Mouse (Mus musculus): ENCODE data around the gene Sox6. TPM values are rescaled to one million over a fixed set of nuclear protein-coding genes. Genes with fewer than 3 reads are reported as not detected.

Gene Sox6
- polyA plus RNA-seq, 1 experiment from 2014 or later, result 51.2 TPM

- no peak overlapping the region for H3K9ac ChIP-seq (replicated peaks; ENCODE audit: low read depth, low read length)
- H3K4me2 ChIP-seq (ENCODE audit: low read depth, low read length), result no peak overlapping the region
- WGBS, result 91% methylated on average over 4 of the region's 4 CpGs
- no peaks in the 10 kb centered on the region for H3K4me1 ChIP-seq (ENCODE audit: control insufficient read depth, insufficient read depth, low read length)
- no peaks in the 10 kb centered on the region for H3K9me3 ChIP-seq (ENCODE audit: control insufficient read depth, low read length)
- no peaks in the 10 kb centered on the region for H3K36me3 ChIP-seq (ENCODE audit: control insufficient read depth, insufficient read depth, low read length)
- no peak overlapping the region for H3K27ac ChIP-seq (ENCODE audit: low read depth, low read length)
- H3K4me3 ChIP-seq (ENCODE audit: low read depth, low read length), result no peak overlapping the region
- no peaks in the 10 kb centered on the region for H3K27me3 ChIP-seq (ENCODE audit: control insufficient read depth, insufficient read depth, low read length)
- ATAC-seq (ENCODE audit: low read depth), result no peak
These were observed 492.8 kb downstream of the Sox6 start for GRCm38 (mm10) chr7:115545585-115546374.

- H3K4me1 ChIP-seq (ENCODE audit: control insufficient read depth, insufficient read depth, low read length), result no peaks in the 10 kb centered on the region
- H3K4me3 ChIP-seq (ENCODE audit: low read depth, low read length), result no peak overlapping the region
- H3K9me3 ChIP-seq (ENCODE audit: control insufficient read depth, low read length), result no peaks in the 10 kb centered on the region
- H3K4me2 ChIP-seq (ENCODE audit: low read depth, low read length), result no peak overlapping the region
- ATAC-seq (ENCODE audit: low read depth), result no peak
- H3K9ac ChIP-seq (replicated peaks; ENCODE audit: low read depth, low read length), result no peak overlapping the region
- H3K36me3 ChIP-seq (ENCODE audit: control insufficient read depth, insufficient read depth, low read length), result no peaks in the 10 kb centered on the region
- H3K27ac ChIP-seq (ENCODE audit: low read depth, low read length), result no peak overlapping the region
- WGBS, result 68% methylated on average over 4 of the region's 4 CpGs
- H3K27me3 ChIP-seq (ENCODE audit: control insufficient read depth, insufficient read depth, low read length), result no peaks in the 10 kb centered on the region
These were observed 495.0 kb downstream of the Sox6 start for GRCm38 (mm10) chr7:115543596-115543995.

GRCm38 (mm10) chr7:115540261-115540660 is 498.3 kb downstream of the Sox6 start:
- no peaks in the 10 kb centered on the region for H3K27me3 ChIP-seq (ENCODE audit: control insufficient read depth, insufficient read depth, low read length)

GRCm38 (mm10) chr7:115539003-115539402 is 499.6 kb downstream of the Sox6 start:
- Histone ChIP-seq H3K4me3 (ENCODE audit: low read depth, low read length) (no peak overlapping the region), H3K27me3 (ENCODE audit: control insufficient read depth, insufficient read depth, low read length) (no peaks in the 10 kb centered on the region), H3K9me3 (ENCODE audit: control insufficient read depth, low read length) (no peaks in the 10 kb centered on the region), H3K4me2 (ENCODE audit: low read depth, low read length) (no peak overlapping the region), H3K27ac (ENCODE audit: low read depth, low read length) (no peak overlapping the region), H3K36me3 (ENCODE audit: control insufficient read depth, insufficient read depth, low read length) (no peaks in the 10 kb centered on the region), H3K4me1 (ENCODE audit: control insufficient read depth, insufficient read depth, low read length) (peaks cover 3% of the 10 kb centered on the region; the same call in 1 of the 2 replicates), H3K9ac (replicated peaks; ENCODE audit: low read depth, low read length) (no peak overlapping the region)
- WGBS, result 84% methylated on average over 9 of the region's 9 CpGs
- no peak for ATAC-seq (ENCODE audit: low read depth)

More at GRCm38 (mm10) chr7:115540261-115540660, 498.3 kb downstream of the Sox6 start:
- Histone ChIP-seq H3K27ac (ENCODE audit: low read depth, low read length) (no peak overlapping the region), H3K4me1 (ENCODE audit: control insufficient read depth, insufficient read depth, low read length) (peaks cover 3% of the 10 kb centered on the region; the same call in 1 of the 2 replicates), H3K4me2 (ENCODE audit: low read depth, low read length) (no peak overlapping the region), H3K9ac (replicated peaks; ENCODE audit: low read depth, low read length) (no peak overlapping the region), H3K4me3 (ENCODE audit: low read depth, low read length) (no peak overlapping the region), H3K36me3 (ENCODE audit: control insufficient read depth, insufficient read depth, low read length) (no peaks in the 10 kb centered on the region), H3K9me3 (ENCODE audit: control insufficient read depth, low read length) (no peaks in the 10 kb centered on the region)
- no peak for ATAC-seq (ENCODE audit: low read depth)
- 64% methylated on average over 2 of the region's 2 CpGs for WGBS

GRCm38 (mm10) chr7:115537636-115538035 is 501.0 kb downstream of the Sox6 start:
- Histone ChIP-seq H3K36me3 (ENCODE audit: control insufficient read depth, insufficient read depth, low read length) (no peaks in the 10 kb centered on the region), H3K4me2 (ENCODE audit: low read depth, low read length) (no peak overlapping the region), H3K27me3 (ENCODE audit: control insufficient read depth, insufficient read depth, low read length) (no peaks in the 10 kb centered on the region), H3K4me1 (ENCODE audit: control insufficient read depth, insufficient read depth, low read length) (peaks cover 3% of the 10 kb centered on the region; the same call in 1 of the 2 replicates), H3K9me3 (ENCODE audit: control insufficient read depth, low read length) (no peaks in the 10 kb centered on the region), H3K4me3 (ENCODE audit: low read depth, low read length) (no peak overlapping the region), H3K9ac (replicated peaks; ENCODE audit: low read depth, low read length) (no peak overlapping the region), H3K27ac (ENCODE audit: low read depth, low read length) (no peak overlapping the region)
- no peak for ATAC-seq (ENCODE audit: low read depth)
- WGBS, result 59% methylated on average over 3 of the region's 3 CpGs

- Histone ChIP-seq H3K4me3 (ENCODE audit: low read depth, low read length) (no peak overlapping the region), H3K9ac (replicated peaks; ENCODE audit: low read depth, low read length) (no peak overlapping the region), H3K36me3 (ENCODE audit: control insufficient read depth, insufficient read depth, low read length) (no peaks in the 10 kb centered on the region), H3K9me3 (ENCODE audit: control insufficient read depth, low read length) (no peaks in the 10 kb centered on the region), H3K27ac (ENCODE audit: low read depth, low read length) (no peak overlapping the region), H3K4me2 (ENCODE audit: low read depth, low read length) (no peak overlapping the region), H3K27me3 (ENCODE audit: control insufficient read depth, insufficient read depth, low read length) (no peaks in the 10 kb centered on the region), H3K4me1 (ENCODE audit: control insufficient read depth, insufficient read depth, low read length) (peaks cover 3% of the 10 kb centered on the region; the same call in 1 of the 2 replicates)
- 75% methylated on average over 3 of the region's 3 CpGs for WGBS
- ATAC-seq (ENCODE audit: low read depth), result no peak
These were observed 502.1 kb downstream of the Sox6 start for GRCm38 (mm10) chr7:115536521-115536920.

- 78% methylated on average over 1 of the region's 1 CpGs for WGBS
- H3K4me1 ChIP-seq (ENCODE audit: control insufficient read depth, insufficient read depth, low read length), result peaks cover 3% of the 10 kb centered on the region; the same call in 1 of the 2 replicates
- ATAC-seq (ENCODE audit: low read depth), result no peak
These were observed 506.7 kb downstream of the Sox6 start for GRCm38 (mm10) chr7:115531875-115532274.

GRCm38 (mm10) chr7:115531217-115531616 is 507.4 kb downstream of the Sox6 start:
- Histone ChIP-seq H3K4me2 (ENCODE audit: low read depth, low read length) (no peak overlapping the region), H3K36me3 (ENCODE audit: control insufficient read depth, insufficient read depth, low read length) (no peaks in the 10 kb centered on the region), H3K27ac (ENCODE audit: low read depth, low read length) (no peak overlapping the region), H3K27me3 (ENCODE audit: control insufficient read depth, insufficient read depth, low read length) (no peaks in the 10 kb centered on the region), H3K9ac (replicated peaks; ENCODE audit: low read depth, low read length) (no peak overlapping the region), H3K4me1 (ENCODE audit: control insufficient read depth, insufficient read depth, low read length) (peaks cover 3% of the 10 kb centered on the region; the same call in 1 of the 2 replicates), H3K9me3 (ENCODE audit: control insufficient read depth, low read length) (no peaks in the 10 kb centered on the region), H3K4me3 (ENCODE audit: low read depth, low read length) (no peak overlapping the region)
- no peak for ATAC-seq (ENCODE audit: low read depth)
- WGBS, result 79% methylated on average over 2 of the region's 2 CpGs

More at GRCm38 (mm10) chr7:115531875-115532274, 506.7 kb downstream of the Sox6 start:
- Histone ChIP-seq H3K9me3 (ENCODE audit: control insufficient read depth, low read length) (no peaks in the 10 kb centered on the region), H3K4me3 (ENCODE audit: low read depth, low read length) (no peak overlapping the region), H3K9ac (replicated peaks; ENCODE audit: low read depth, low read length) (no peak overlapping the region), H3K36me3 (ENCODE audit: control insufficient read depth, insufficient read depth, low read length) (no peaks in the 10 kb centered on the region), H3K27me3 (ENCODE audit: control insufficient read depth, insufficient read depth, low read length) (no peaks in the 10 kb centered on the region), H3K4me2 (ENCODE audit: low read depth, low read length) (no peak overlapping the region), H3K27ac (ENCODE audit: low read depth, low read length) (no peak overlapping the region)

- ATAC-seq (ENCODE audit: low read depth), result no peak
- 94% methylated on average over 1 of the region's 1 CpGs for WGBS
- no peaks in the 10 kb centered on the region for H3K36me3 ChIP-seq (ENCODE audit: control insufficient read depth, insufficient read depth, low read length)
These were observed 520.9 kb downstream of the Sox6 start for GRCm38 (mm10) chr7:115517701-115518100.

More at GRCm38 (mm10) chr7:115517701-115518100, 520.9 kb downstream of the Sox6 start:
- Histone ChIP-seq H3K4me3 (ENCODE audit: low read depth, low read length) (no peak overlapping the region), H3K4me1 (ENCODE audit: control insufficient read depth, insufficient read depth, low read length) (peaks cover 7% of the 10 kb centered on the region; the same call in 1 of the 2 replicates), H3K27me3 (ENCODE audit: control insufficient read depth, insufficient read depth, low read length) (no peaks in the 10 kb centered on the region), H3K27ac (ENCODE audit: low read depth, low read length) (no peak overlapping the region), H3K9ac (replicated peaks; ENCODE audit: low read depth, low read length) (no peak overlapping the region), H3K9me3 (ENCODE audit: control insufficient read depth, low read length) (no peaks in the 10 kb centered on the region), H3K4me2 (ENCODE audit: low read depth, low read length) (no peak overlapping the region)
